29 mouse cellular contexts compared by ENCODE assay signal in genomic region chr16:92419099-92419498, GRCm38 (mm10). TPM values are rescaled to one million over a fixed set of nuclear protein-coding genes. Genes with fewer than 3 reads are reported as not detected.
"Had no signal": no experiment of that assay in that cellular context is flagged by ENCODE, and none has a peak within 500 bp of the region (broad histone marks: within the 10 kb centered on the region; RNA-seq: fewer than 3 reads in every experiment).

No protein-coding gene starts in this region.

- DNase-seq: kidney, adult 11 months; layer of hippocampus, adult 9-11 months; liver; lung, adult 18-20 months; lung, postnatal 10 days; lung, postnatal 36 days; retina, postnatal 1 day; right cerebral cortex, postnatal 25 days; spleen, adult 18-20 months; thymus, adult 2 months; thymus, postnatal 14 days; thymus, postnatal 4 days had no signal

- H3K4me3 ChIP-seq: intestine, embryonic 15.5 days; kidney, embryonic 15.5 days; limb, embryonic 10.5 days; limb, embryonic 13.5 days; liver, embryonic 12.5 days; liver, embryonic 15.5 days; lung, embryonic 15.5 days; megakaryocyte, embryonic 14.5 days; midbrain, embryonic 10.5 days; midbrain, embryonic 13.5 days; myocyte; neural tube, embryonic 13.5 days had no signal

- H3K27ac ChIP-seq: intestine, embryonic 15.5 days; kidney, embryonic 15.5 days; limb, embryonic 10.5 days; limb, embryonic 13.5 days; liver, embryonic 12.5 days; liver, embryonic 15.5 days; lung, embryonic 15.5 days; midbrain, embryonic 10.5 days; midbrain, embryonic 13.5 days; neural tube, embryonic 13.5 days had no signal

RNA-seq across cellular contexts. Expression of gene Kcne1, which starts 59.8 kb away (rescaled TPM):
- total RNA-seq: layer of hippocampus, postnatal 25 days; left cerebral cortex, adult 18-20 months; left cerebral cortex, postnatal 25 days; monocyte, adult 5-6 weeks; neutrophil, adult 5-6 weeks had no signal
